Mouse (Mus musculus) limb, embryonic 14.5 days (tissue): ENCODE measurements around the gene Sarnp. TPM values are rescaled to one million over a fixed set of nuclear protein-coding genes. Genes with fewer than 3 reads are reported as not detected.
A peak's percentile ranks its signal among the peaks of the same experiment; 100 is the strongest.

Source experiments
- ATAC-seq: fragments of 200-750 bp; cut with Nextera tagmentation; 2 replicates; pipeline ENCODE4 v1.8.0; 2017; ENCODE audit warnings: low read depth, moderate number of reproducible peaks, moderate TSS enrichment; ENCODE audit not compliant: low FRiP score
- DNase-seq: peaks from one replicate; pipeline ENCODE4 v3.0.0-alpha.2; 2015; ENCODE audit warnings: low spot score
- H3K27ac ChIP-seq: fragments of 300-500 bp; sonication (generic); replicated peaks from 2 replicates; pipeline ENCODE4 v1.5.1; 2014; ENCODE audit warnings: low read depth, mild to moderate bottlenecking, low read length, moderate library complexity, mixed read lengths
- H3K27me3 ChIP-seq: fragments of 300-500 bp; sonication (generic); 2 replicates; pipeline ENCODE4 v1.6.1; 2014; ENCODE audit warnings: low read length, mixed read lengths; ENCODE audit not compliant: control insufficient read depth, insufficient read depth
- H3K36me3 ChIP-seq: fragments of 300-500 bp; sonication (generic); 2 replicates; pipeline ENCODE4 v1.6.1; 2014; ENCODE audit warnings: mild to moderate bottlenecking, low read length, moderate library complexity, mixed read lengths; ENCODE audit not compliant: control insufficient read depth, insufficient read depth
- H3K4me1 ChIP-seq: fragments of 300-500 bp; sonication (generic); 2 replicates; pipeline ENCODE4 v1.6.1; 2014; ENCODE audit warnings: antibody characterized with exemption, low read length, mixed read lengths; ENCODE audit not compliant: control insufficient read depth, insufficient read depth
- H3K4me2 ChIP-seq: fragments of 300-500 bp; sonication (generic); replicated peaks from 2 replicates; pipeline ENCODE4 v1.6.1; 2014; ENCODE audit warnings: low read depth, mild to moderate bottlenecking, low read length, moderate library complexity; ENCODE audit not compliant: severe bottlenecking
- H3K4me3 ChIP-seq: fragments of 300-500 bp; sonication (generic); replicated peaks from 2 replicates; pipeline ENCODE4 v1.5.1; 2014; ENCODE audit warnings: low read length
- H3K9ac ChIP-seq: fragments of 300-500 bp; sonication (generic); 2 replicates; pipeline ENCODE4 v1.6.1; 2014; ENCODE audit warnings: mild to moderate bottlenecking, low read depth, low read length, moderate library complexity; ENCODE audit not compliant: severe bottlenecking
- H3K9me3 ChIP-seq: fragments of 300-500 bp; sonication (generic); 2 replicates; pipeline ENCODE4 v1.6.1; 2016; ENCODE audit warnings: low read length; ENCODE audit not compliant: control insufficient read depth
- POLR2A ChIP-seq: fragments of 200-500 bp; IDR thresholded peaks from 2 replicates; pipeline ENCODE4 v1.8.0; 2012; ENCODE audit warnings: inconsistent platforms, mild to moderate bottlenecking, moderate library complexity, borderline replicate concordance; ENCODE audit not compliant: insufficient read depth, insufficient read length; ENCODE audit errors: extremely low read depth
- WGBS: fragments of 180-500 bp; shearing (Covaris S2); extraction: QIAGEN DNeasy Blood & Tissue Kit; methylation state at CpG from one replicate; pipeline ENCODE4 v1.1.7; 2014; 5-methylcytosine and 5-hydroxymethylcytosine counted together
- polyA plus RNA-seq, 2 experiments: library from polyadenylated mRNA; depleted of rRNA in 1 of 2; stranded (reverse) in 1 of 2; unstranded in 1 of 2; fragments of >200 nt; fragmentation: Nextera tagmentation in 1 of 2; extraction: Ambion mirVana in 1 of 2; gene quantifications; 2 replicates each; pipeline versions ENCODE4 v1.2.1 to v1.2.3; 2012 to 2014

The Sarnp gene
- polyA plus RNA-seq, 2 experiments, result 122 to 200 TPM

DNA sequence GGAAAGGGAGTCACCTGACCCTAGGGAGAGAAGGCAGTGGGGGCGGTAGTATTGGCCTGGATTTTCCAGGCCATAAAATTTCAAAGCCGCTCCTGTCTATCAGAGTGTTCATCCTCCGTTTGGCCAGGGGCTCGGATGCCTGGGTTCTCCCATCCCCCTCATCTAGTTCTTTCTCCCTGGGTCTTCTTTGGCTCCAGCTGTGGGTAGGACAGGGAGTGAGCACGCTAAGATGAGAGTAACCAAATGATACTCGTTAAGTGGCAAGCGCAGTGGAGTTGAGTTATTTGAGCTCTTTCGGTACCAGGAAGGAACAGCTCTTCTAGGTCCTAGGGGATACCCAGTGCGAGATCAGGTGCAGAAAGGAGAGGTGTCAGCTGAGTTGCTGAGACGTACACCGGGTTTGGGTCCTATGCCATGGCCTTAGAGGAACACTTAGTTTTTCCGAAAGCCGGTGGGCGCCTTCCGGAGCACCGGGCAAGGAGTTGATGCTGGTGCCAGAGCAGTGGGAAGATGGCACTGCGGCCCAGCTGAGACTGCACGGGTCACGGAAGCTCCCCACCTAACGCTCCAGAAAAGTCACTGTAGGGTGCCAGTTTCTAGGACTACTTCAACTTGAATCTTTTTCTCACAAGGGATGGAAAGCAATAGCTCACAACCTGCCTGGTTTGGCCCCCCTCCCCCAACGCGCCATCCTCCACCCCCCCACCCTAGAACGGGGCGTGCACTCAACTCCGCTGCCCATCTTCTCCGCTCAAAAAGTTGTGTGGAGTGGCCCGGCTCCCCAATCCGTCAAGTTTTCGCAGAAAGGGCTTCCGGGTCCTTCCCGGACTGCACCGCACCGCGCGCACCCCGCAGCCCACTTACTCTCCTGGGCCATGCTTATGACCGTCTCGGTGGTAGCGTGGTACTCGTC is 73.5 kb downstream of the Sarnp start:
- Histone ChIP-seq H3K9ac (peak overlapping the region; percentile 74), H3K27ac (peak overlapping the region; percentile 90), H3K4me3 (peak overlapping the region; percentile 70), H3K27me3 (no peaks in the 10 kb centered on the region), H3K4me1 (peaks cover 20% of the 10 kb centered on the region), H3K9me3 (no peaks in the 10 kb centered on the region), H3K4me2 (peak overlapping the region; percentile 89), H3K36me3 (peaks cover 23% of the 10 kb centered on the region)
- TF ChIP-seq POLR2A, result no peak
- DNase-seq, result no peak
- WGBS, result under 1% methylated on average over 34 of the region's 40 CpGs
- peak; percentile 1; the same call in 1 of the 2 replicates for ATAC-seq

DNA sequence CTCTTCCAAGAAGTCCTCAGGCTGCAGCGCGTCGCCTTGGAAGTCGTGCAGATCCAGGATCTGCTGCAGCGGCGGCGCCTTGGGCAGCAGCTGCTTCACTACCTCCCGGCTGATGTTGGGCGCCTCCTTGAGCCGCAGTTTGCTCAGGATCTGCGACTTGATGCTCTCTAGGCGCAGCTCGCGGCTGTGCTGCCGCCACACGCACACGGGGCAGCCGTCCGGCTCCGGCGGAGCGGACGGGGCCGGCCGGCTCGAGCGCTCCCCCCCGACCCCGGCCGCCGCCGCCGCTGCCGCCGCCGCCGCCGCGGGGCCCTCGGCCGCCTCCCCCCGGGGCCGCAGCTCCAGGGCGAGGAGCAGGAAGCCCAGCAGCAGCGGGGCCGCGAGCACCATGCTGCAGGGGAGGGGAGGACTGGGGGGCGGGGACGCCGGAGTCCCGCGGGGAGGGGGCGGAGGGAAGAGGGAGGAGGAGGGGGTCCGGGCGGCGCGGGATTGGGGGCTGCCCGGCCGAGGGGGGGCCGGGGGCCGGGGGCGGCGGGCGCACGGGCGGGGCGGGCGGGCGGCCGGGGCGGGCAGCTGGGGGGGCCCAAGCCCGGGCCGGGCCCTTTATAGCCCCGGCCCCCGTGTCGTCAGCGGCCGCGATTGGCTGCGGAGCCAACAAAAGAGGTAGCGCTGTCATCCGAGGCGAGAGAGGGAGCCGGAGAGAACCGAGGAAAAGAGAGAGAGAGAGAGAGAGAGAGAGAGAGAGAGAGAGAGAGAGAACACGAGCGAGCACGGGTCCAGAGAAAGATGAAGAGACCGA is 74.4 kb downstream of the Sarnp start, which contains the start of gene Gdf11:
TSS of gene Gdf11 (minus strand) at position 423 of the 799 bp plus-strand sequence.
- under 1% methylated on average over 53 of the region's 89 CpGs for WGBS
- peak; percentile 88 for ATAC-seq

DNA sequence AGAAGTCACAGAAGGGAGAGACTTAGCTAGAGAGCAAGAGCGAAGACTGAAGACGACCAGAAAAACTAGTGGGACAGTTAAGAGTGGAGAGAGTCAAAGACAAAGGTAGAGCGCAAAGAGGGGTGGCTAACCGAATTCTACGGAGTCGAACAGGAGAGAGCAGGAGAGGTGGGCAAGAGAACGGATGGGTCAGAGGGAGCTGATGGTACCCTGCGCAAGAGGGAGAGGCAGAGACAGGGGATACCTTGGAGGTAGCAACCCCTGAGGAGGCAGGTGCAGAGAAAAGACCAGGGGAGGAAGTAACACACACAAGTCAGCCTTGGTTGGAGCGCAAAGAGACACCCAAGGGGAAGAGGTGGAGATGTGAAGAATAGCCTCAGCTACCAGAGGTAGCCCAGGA is 75.1 kb downstream of the Sarnp start:
- Histone ChIP-seq H3K4me1 (peaks cover 28% of the 10 kb centered on the region), H3K4me2 (peak overlapping the region; percentile 89), H3K4me3 (peak overlapping the region; percentile 70), H3K9ac (peak overlapping the region; percentile 74), H3K9me3 (no peaks in the 10 kb centered on the region), H3K36me3 (peaks cover 10% of the 10 kb centered on the region; the same call in 1 of the 2 replicates), H3K27ac (peak overlapping the region; percentile 90), H3K27me3 (peaks cover 5% of the 10 kb centered on the region; the same call in 1 of the 2 replicates)
- 1% methylated on average over 9 of the region's 9 CpGs for WGBS
- no peak for TF ChIP-seq POLR2A
- no peak; the same call in 1 of the 2 replicates for ATAC-seq
- DNase-seq, result no peak

More for the DNA sequence above, 74.4 kb downstream of the Sarnp start, which contains the start of gene Gdf11:
- peak within 1 kb of the TSS; percentile 90 for H3K27ac ChIP-seq
- peak within 1 kb of the TSS; percentile 70 for H3K4me3 ChIP-seq
- H3K4me1 ChIP-seq, result peaks cover 21% of the 10 kb centered on the region
- H3K27me3 ChIP-seq, result peaks cover 5% of the 10 kb centered on the region; the same call in 1 of the 2 replicates
- DNase-seq, result peak; percentile 78
- H3K36me3 ChIP-seq, result peaks cover 15% of the 10 kb centered on the region
- H3K4me2 ChIP-seq, result peak within 1 kb of the TSS; percentile 89
- TF ChIP-seq POLR2A, result 0 out of 2 replicates have a peak, but pooled peaks have one; percentile 52
- peak within 1 kb of the TSS; percentile 74 for H3K9ac ChIP-seq
- H3K9me3 ChIP-seq, result no peaks in the 10 kb centered on the region

DNA sequence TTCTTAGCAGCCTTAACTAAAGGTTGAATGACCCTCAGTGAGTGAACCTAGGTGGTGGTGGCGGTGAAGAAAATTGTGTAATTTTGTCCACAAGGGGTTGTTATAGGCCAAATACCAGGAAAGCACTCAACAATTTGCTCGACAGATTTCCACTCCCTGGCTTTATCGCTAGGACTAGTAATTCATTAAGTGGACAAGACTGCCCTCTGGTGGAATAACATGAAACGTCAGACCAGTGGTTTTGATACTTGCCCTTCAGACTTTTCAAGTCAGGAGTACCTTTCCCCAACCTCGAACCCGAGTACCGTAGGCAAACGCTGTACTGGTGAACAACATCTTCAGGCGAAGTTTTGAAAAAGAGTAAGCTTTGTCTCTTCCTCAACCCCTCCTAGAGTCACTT is 78.3 kb downstream of the Sarnp start:
- Histone ChIP-seq H3K4me1 (peaks cover 9% of the 10 kb centered on the region), H3K4me2 (peak overlapping the region; percentile 35; the same call in 1 of the 2 replicates), H3K27ac (no peak overlapping the region), H3K9me3 (no peaks in the 10 kb centered on the region), H3K27me3 (peaks cover 5% of the 10 kb centered on the region; the same call in 1 of the 2 replicates), H3K36me3 (no peaks in the 10 kb centered on the region), H3K9ac (0 out of 2 replicates have a peak overlapping the region, but pooled peaks have one; percentile 3), H3K4me3 (0 out of 2 replicates have a peak overlapping the region, but pooled peaks have one; percentile 9)
- ATAC-seq, result peak; percentile 45; the same call in 1 of the 2 replicates
- under 1% methylated on average over 9 of the region's 9 CpGs for WGBS
- DNase-seq, result peak; percentile 97
- TF ChIP-seq POLR2A, result no peak
